Mouse (Mus musculus) hindbrain, postnatal 0 days (tissue): ENCODE measurements at regions not wholly inside any gene's neighbourhood (a gene's known extent, or its start where the extent isn't known, plus 50 kb on each side); places are given as distances from the start of the nearest gene placed in this dataset.
A peak's percentile ranks its signal among the peaks of the same experiment; 100 is the strongest.
"Not testable (repeated sequence)": the region's sequence is repeated elsewhere in the genome, so short reads cannot be mapped to it uniquely, and the experiment has no call there.

ENCODE experiments used
- ATAC-seq: fragments of 200-750 bp; cut with Nextera tagmentation; 2 replicates; pipeline ENCODE4 v1.8.0; 2017; ENCODE audit warnings: mild to moderate bottlenecking, moderate TSS enrichment, moderate library complexity
- DNase-seq: peaks from one replicate; pipeline ENCODE4 v3.0.0-alpha.2; 2015; ENCODE audit warnings: low spot score
- H3K27ac ChIP-seq: fragments of 300-500 bp; sonication (generic); 2 replicates; pipeline ENCODE4 v1.5.1; 2014; ENCODE audit warnings: mild to moderate bottlenecking
- H3K27me3 ChIP-seq: fragments of 300-500 bp; sonication (generic); 2 replicates; pipeline ENCODE4 v1.6.1; 2014; ENCODE audit warnings: low read length, mixed read lengths; ENCODE audit not compliant: insufficient read depth
- H3K36me3 ChIP-seq: fragments of 300-500 bp; sonication (generic); 2 replicates; pipeline ENCODE4 v1.6.1; 2014; ENCODE audit warnings: low read length, mixed read lengths; ENCODE audit not compliant: insufficient read depth
- H3K4me1 ChIP-seq: fragments of 300-500 bp; sonication (generic); 2 replicates; pipeline ENCODE4 v1.6.1; 2014; ENCODE audit warnings: antibody characterized with exemption, low read length, mixed read lengths; ENCODE audit not compliant: insufficient read depth
- H3K4me2 ChIP-seq: fragments of 300-500 bp; sonication (generic); 2 replicates; pipeline ENCODE4 v1.6.1; 2014; ENCODE audit warnings: low read depth, mild to moderate bottlenecking, low read length, moderate library complexity, mixed read lengths
- H3K4me3 ChIP-seq: fragments of 300-500 bp; sonication (generic); 2 replicates; pipeline ENCODE4 v1.5.1; 2014; ENCODE audit warnings: low read length
- H3K9ac ChIP-seq: fragments of 300-500 bp; sonication (generic); replicated peaks from 2 replicates; pipeline ENCODE4 v1.6.1; 2014; ENCODE audit warnings: mild to moderate bottlenecking, low read length, moderate library complexity, mixed read lengths
- H3K9me3 ChIP-seq: fragments of 300-500 bp; sonication (generic); 2 replicates; pipeline ENCODE4 v1.6.1; 2016; ENCODE audit warnings: low read length, mixed read lengths
- CTCF ChIP-seq: IDR thresholded peaks from 2 replicates; pipeline ENCODE4 v1.5.1; 2016; ENCODE audit warnings: antibody characterized with exemption, control low read depth, low read depth
- WGBS: fragments of 180-500 bp; shearing (Covaris S2); extraction: QIAGEN DNeasy Blood & Tissue Kit; methylation state at CpG from one replicate; pipeline ENCODE4 v1.1.7; 2014; 5-methylcytosine and 5-hydroxymethylcytosine counted together

- H3K4me3 ChIP-seq, H3K4me1 ChIP-seq, H3K9ac ChIP-seq, H3K36me3 ChIP-seq, H3K27me3 ChIP-seq, H3K4me2 ChIP-seq, H3K9me3 ChIP-seq, H3K27ac ChIP-seq: not testable (repeated sequence)
- WGBS, result 45% methylated on average over 8 of the region's 8 CpGs
- ATAC-seq (peak; percentile 92), DNase-seq (peak; percentile 89)
- TF ChIP-seq CTCF, result peak; percentile 79
These were observed 131.4 kb upstream of the Gdi2 start for GRCm38 (mm10) chr13:3406236-3407017.

- not testable (repeated sequence) for DNase-seq, H3K27me3 ChIP-seq, H3K27ac ChIP-seq, H3K4me3 ChIP-seq, H3K4me1 ChIP-seq, H3K9ac ChIP-seq, H3K36me3 ChIP-seq, ATAC-seq, H3K4me2 ChIP-seq, H3K9me3 ChIP-seq
- WGBS, result 68% methylated on average over 3 of the region's 3 CpGs
These were observed 127.6 kb upstream of the Gdi2 start for GRCm38 (mm10) chr13:3410281-3410680.

DNA sequence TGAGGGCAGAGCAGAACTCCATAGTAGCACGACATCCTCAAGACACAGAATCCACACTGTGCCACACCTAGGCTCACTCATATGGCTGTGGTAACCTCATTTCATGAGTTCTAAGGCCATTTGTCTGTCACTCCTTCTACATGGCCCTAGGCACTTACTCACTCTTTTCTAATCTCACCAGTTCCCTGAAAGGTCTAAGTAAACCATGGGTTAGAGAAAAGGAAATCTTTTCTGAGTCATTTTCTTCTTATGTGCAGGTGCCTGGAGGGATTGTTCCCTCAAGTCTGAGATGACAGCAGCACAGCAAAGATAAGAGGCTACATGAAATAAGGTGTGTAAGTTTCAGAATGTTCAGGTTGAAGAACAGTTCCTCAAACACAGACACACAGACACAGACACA is 120.8 kb upstream of the Gdi2 start:
- no peak overlapping the region for H3K27ac ChIP-seq
- H3K27me3 ChIP-seq, result no peaks in the 10 kb centered on the region
- no peaks in the 10 kb centered on the region for H3K4me1 ChIP-seq
- no peak overlapping the region for H3K9ac ChIP-seq
- H3K4me3 ChIP-seq, result no peak overlapping the region
- no peak overlapping the region for H3K4me2 ChIP-seq
- no peak for TF ChIP-seq CTCF
- H3K36me3 ChIP-seq, result no peaks in the 10 kb centered on the region
- no peak for DNase-seq
- no peak for ATAC-seq
- WGBS, result 88% methylated on average over 1 of the region's 1 CpGs
- peaks cover 3% of the 10 kb centered on the region; the same call in 1 of the 2 replicates for H3K9me3 ChIP-seq

- H3K36me3 ChIP-seq, ATAC-seq, H3K4me3 ChIP-seq, H3K4me1 ChIP-seq, H3K9ac ChIP-seq, H3K4me2 ChIP-seq, H3K27ac ChIP-seq, H3K27me3 ChIP-seq, H3K9me3 ChIP-seq, DNase-seq: not testable (repeated sequence)
- WGBS, result 91% methylated on average over 6 of the region's 6 CpGs
These were observed 82.5 kb upstream of the Gdi2 start for GRCm38 (mm10) chr13:3455374-3455773.

DNA sequence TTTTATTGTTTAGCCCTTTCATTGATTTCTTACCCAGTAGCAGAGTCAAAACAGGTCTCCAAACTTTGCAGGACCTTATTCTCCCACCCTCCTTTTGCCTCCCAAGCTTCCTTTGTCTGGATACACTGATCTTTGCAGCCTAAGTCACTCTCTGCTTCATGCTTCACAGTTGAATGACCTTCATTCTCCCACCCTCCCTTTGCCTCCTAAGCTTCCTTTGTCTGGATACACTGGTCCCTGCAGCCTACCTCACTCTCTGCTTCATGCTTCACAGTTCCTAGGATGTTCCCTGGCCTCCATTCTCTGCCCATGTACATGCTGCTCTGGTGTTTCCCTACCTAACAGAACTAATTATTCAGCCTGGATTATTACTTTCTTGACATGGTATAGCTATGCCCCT is 61.0 kb upstream of the Gdi2 start:
- Histone ChIP-seq H3K4me3 (no peak overlapping the region), H3K4me1 (no peaks in the 10 kb centered on the region)
- DNase-seq, result no peak

GRCm38 (mm10) chr13:3477997-3478728 is 59.7 kb upstream of the Gdi2 start:
- Histone ChIP-seq H3K27ac (peak overlapping the region; percentile 21; the same call in 1 of the 2 replicates), H3K9ac (peak overlapping the region; percentile 63), H3K27me3 (no peaks in the 10 kb centered on the region), H3K4me3 (peak overlapping the region; percentile 69), H3K4me1 (no peaks in the 10 kb centered on the region), H3K4me2 (peak overlapping the region; percentile 90), H3K9me3 (no peaks in the 10 kb centered on the region), H3K36me3 (no peaks in the 10 kb centered on the region)
- TF ChIP-seq CTCF, result no peak
- ATAC-seq, result peak; percentile 98
- WGBS, result 3% methylated on average over 41 of the region's 45 CpGs
- DNase-seq, result peak; percentile 77

More for the DNA sequence above, 61.0 kb upstream of the Gdi2 start:
- Histone ChIP-seq H3K27me3 (no peaks in the 10 kb centered on the region), H3K4me2 (no peak overlapping the region), H3K27ac (no peak overlapping the region), H3K9ac (no peak overlapping the region), H3K36me3 (no peaks in the 10 kb centered on the region), H3K9me3 (no peaks in the 10 kb centered on the region)
- no peak for TF ChIP-seq CTCF
- ATAC-seq, result no peak
